Mouse (Mus musculus) liver, embryonic 14.5 days (tissue): Measurements from ENCODE around the gene Hsp90aa1.
A peak's percentile ranks its signal among the peaks of the same experiment; 100 is the strongest.

Source experiments
- CTCF ChIP-seq: IDR thresholded peaks from 2 replicates; pipeline ENCODE4 v1.5.1; 2016; ENCODE audit warnings: antibody characterized with exemption, low read depth, control low read depth
- EP300 ChIP-seq: IDR thresholded peaks from 2 replicates; pipeline ENCODE4 v1.6.1; 2016; ENCODE audit warnings: antibody characterized with exemption, low read depth

DNA sequence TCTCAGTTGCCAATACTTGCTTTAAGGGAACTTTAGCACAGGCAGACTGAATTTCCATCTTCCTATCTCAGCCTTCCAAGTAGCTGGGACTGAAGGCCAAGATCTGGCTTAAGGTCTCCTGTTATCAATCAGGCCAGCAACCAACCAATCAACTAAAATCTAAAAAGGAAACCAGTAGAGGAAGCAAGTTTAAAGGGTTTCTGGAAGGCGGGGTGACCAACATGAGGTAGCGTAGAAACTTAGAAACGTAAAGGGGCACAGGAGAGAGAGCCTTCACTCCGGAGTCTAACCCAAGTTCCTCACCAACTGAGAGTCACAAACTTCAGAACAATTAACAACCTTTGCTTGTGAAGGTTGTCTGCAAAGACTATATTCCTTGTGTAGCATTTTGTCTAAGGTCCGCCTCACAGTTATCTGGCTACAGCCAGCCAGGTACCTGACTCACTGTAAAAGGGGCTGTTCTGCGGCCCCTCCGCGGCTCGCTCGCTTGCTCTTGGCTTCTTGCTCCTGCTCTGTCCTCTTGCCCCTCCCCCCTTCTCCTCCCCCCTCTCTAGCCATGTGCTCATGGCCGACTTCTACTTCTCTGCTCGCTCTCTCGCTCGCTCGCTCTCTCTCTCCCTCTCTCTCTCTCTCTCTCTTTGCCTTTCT lies 3.9 kb downstream of the Hsp90aa1 start:
- TF ChIP-seq EP300 (peak; percentile 12; the same call in 1 of the 2 replicates), CTCF (no peak)
